Mouse (Mus musculus): Measurements from ENCODE around the gene Grk5.

Grk5 gene

DNA sequence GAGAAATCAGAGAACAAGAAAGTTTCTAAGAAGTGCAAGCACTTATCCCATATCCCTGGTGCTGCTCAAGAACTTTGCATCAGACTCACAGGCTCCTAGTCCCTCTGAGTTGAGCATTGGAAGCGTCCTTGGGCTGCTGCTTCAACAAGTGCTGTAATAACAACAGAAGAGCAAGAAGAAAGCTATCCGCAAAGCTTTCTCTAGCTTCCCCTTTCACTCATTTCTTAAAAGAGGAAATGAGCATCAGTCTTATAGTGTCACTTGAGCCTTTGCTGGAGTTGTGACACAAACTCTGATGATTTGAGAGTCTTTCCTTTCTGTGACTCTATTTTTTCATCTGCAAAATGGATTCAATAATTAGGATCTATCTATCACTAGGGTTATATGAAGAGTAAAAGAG, 92.3 kb downstream of the Grk5 start:
- no peak for DNase-seq

DNA sequence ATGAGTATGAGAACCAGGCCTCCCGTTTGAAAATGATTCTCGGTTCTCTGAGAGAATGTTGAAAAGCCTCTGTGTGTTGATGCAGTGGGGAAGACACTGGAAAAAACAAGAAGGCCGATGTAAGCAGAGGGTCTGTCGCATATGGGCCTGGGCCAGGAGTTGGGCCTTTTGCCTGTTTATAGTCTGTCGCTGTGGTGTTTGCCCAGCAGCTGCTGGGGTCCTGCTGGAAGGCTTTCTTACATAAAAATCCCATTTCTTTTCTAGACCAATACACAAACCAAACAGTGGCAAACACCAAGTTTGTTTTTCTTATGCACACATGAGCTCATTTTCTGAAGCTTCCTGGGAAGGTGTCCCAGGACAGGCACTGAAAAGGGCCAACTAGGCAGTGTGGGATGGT, 100.2 kb downstream of the Grk5 start:
- no peak for DNase-seq

DNA sequence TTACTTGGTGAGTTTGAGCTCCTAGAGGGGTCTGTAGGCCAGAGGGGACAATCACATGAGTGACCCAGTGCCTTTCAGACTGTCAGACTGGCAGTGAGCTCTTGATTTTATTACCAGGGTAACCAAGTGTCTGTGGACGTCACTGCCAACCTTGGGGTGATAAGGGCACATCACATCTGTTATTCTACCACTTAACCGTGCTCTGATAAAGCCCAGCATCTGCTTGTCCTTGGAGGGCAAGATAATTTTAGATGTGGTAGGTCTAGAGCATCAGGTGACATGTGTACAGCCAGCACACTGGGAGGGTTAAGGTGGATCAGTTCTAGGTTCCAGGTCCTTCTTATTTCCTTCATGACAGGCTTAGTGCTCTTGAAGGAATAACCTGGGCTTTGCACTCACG, 104.7 kb downstream of the Grk5 start:
- DNase-seq = no peak

DNA sequence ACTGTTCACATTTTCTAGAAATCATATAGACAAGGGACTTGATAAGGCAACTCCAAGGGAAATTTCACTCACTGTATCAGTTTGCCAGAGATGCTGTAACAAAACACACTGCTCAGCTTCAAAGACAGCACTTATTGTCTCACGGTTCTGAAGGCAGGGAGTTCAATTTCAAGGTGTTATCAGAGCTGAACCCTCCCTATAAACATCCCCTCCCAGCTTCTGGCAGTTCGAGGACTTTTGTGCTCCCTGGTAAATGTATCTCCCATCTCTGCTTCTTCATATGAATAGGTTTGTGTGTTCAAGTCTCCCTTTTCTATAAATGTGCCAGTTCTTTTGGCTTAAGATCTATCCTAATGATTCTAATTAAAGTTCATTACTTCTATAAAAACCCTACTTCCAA, 105.3 kb downstream of the Grk5 start:
- DNase-seq = no peak

DNA sequence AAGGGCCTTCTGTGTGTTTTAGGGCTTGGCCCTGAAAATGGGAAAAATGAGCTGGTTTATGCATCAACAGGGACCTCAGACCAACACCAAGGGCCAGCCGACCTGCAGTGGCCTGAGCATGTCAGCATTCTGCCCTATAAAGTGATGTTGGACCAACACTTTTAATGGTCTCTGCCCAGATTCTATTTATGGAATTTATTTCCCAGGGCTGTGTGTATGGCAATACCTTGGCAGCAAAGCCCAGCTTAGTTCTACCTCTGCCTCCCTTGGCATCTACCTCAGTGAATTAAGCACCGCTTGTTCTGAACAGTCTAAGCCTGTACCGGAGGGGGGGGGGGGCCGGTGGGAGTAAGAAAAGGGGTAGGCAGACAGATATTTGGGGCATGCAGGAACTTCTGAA, 108.2 kb downstream of the Grk5 start:
- DNase-seq = peak; percentile 35

DNA sequence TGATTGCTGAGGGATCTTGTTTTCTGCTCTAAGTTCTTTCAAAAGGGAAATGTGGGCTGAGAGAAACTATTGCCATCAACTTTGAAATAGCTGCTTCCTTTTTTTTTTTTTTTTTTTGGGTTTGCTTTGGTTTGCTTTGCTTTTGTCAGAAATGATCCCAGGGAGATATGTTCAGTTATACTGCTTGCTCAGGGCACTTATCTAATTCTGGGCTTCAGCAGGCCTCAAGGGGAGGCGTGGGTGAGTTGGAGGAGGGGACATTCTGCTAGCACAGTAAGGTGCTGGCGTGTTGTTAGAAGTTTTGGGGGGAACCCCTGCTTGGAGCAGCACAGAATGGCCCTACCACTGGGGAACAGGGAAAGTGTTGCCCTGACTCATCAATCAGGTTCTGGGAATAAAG, 110.1 kb downstream of the Grk5 start:
- DNase-seq = no peak

DNA sequence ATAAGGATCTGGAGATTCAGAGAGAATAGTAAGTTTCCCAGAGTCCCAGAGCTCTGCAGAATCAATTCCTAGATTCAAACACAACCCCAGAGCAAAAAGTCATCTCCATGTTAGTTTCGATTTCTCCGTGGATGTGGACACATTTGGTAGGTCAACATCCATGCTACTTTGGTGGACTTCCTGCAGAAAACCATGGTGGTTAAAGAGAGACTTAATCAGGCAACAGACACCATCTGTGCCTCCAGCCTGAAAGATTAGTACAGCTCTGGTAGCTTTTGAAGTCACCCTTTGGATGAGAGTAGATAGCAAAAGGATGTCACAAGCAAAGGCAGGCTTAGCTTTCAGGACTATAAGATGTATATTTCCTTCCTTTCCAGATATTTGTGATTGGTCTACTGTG, 111.4 kb downstream of the Grk5 start:
- DNase-seq = no peak

GRCm38 (mm10) chr19:61009266-61009665, 119.7 kb downstream of the Grk5 start:
- peak; percentile 14 for DNase-seq

DNA sequence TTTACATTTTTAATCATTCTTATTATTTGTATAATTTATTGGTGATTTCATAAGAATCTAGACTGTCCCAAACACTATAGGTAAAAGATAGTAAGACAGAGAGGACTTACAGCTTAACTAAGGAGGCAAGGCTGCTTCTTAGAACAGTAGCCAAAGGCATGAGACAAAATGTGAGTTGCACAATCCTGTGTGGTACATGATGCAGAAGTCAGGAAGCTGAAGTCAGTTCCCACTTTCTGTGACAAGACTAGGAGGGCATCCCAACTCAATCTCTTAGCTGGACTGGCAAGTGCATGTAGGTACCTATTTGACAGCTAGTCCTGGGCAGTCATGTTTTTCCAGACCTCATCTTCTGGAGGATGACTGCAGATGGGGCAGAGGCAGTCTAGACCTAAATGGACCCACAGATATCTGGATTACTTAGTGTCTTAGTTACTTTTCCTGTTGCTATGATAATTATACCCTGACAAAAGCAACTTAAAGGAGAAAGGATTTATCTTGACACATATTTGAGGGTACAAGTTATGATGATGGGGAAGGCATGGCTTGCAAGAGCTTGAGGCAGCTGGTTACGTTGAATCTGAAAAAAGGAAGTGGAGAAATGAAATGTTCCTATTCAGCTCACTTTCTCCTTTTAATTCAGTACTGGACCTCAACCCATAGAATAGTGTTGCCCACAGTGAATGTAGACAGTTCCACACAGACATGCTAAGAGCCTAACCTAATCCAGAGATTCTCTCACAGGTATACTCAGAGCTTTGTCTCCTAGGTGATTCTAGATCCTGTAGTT, 128.1 kb downstream of the Grk5 start:
- no peak for DNase-seq

GRCm38 (mm10) chr19:61021502-61021901, 132.0 kb downstream of the Grk5 start:
- DNase-seq = no peak

GRCm38 (mm10) chr19:61021939-61022566, 132.5 kb downstream of the Grk5 start:
- peak; percentile 31 for DNase-seq

DNA sequence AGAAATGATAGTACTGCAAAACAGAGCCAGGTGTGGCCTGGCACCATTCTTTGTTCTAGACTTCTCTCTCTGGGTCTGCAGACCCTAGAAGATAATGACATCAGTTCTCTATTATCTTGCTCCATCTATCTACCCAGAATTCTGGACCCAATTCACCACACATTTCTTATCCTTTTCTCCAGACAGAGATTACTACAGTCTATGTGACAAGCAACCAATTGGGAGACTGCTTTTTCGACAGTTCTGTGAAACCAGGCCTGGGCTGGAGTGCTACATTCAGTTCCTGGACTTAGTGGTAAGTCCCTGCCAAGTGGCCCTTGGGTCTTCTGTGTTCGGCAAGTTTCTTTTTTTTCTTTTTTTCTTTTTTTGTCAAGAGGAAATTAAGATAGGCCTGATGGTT, 142.0 kb downstream of the Grk5 start:
- no peak for DNase-seq

DNA sequence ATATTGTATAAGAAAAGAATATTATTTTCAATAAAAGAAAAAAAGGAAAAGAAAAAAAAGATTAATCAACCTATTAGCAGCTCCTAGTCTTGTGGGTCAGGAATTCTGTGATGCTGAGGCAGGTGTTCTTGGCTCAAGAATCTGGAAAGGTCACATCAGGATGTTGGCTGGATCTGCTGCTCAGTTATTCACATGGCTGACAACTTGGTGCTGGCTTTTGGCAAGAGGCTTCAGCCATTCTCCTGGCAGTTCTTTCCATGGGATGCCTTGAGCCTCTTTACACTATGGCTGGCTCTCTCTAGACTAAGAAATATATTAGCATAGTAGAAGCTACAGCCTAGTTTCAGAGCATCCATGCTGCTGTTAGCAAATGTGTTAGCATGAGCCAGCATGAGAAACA, 149.6 kb downstream of the Grk5 start:
- DNase-seq = no peak

DNA sequence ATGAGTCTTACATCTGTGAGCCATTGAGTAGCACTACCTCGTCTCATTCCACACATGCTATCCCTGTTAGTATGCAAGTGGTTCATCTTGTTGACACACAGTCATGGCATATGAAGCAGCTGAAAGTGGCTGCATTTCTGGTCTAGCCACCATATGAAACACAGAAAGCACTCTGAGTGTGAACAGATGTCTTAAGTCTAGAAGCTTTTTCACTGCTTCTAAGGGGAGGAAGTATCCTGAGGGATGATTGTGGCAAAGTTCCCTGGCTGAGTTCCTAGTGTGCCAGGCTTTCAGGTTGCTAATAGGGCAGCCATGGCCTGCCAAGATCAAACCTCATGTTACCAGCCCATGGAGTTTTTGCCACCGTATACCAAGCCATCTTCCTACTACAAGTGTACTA, 159.1 kb downstream of the Grk5 start:
- no peak for DNase-seq

- DNase-seq = no peak
Observed at GRCm38 (mm10) chr19:61049413-61049812, 159.9 kb downstream of the Grk5 start.

DNA sequence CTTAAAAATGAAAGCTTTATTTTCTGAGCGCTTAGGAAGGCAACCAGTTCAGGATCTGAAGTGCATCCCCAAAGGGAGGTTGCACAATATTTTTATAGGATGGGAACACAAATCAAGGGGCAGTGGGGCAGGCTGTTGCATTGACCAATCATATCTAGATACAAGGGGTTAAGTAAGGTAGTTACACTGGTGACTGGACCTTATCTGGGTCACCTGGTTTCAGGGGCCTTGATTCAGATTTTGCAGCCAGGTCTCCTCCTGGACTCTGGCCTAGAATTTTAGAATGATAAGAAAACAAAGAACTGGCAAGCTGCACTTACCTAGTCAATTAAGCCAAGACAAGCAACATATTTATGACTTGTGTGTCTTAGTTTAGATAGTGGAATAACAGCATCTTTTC, 161.6 kb downstream of the Grk5 start:
- no peak for DNase-seq

GRCm38 (mm10) chr19:61052008-61052407, 162.5 kb downstream of the Grk5 start:
- no peak for DNase-seq

- no peak for DNase-seq
Observed at GRCm38 (mm10) chr19:61052786-61053185, 163.2 kb downstream of the Grk5 start.

- no peak for DNase-seq
Observed at GRCm38 (mm10) chr19:61056783-61057410, 167.3 kb downstream of the Grk5 start.

- peak; percentile 73 for DNase-seq
Observed at GRCm38 (mm10) chr19:61057581-61057980, 168.0 kb downstream of the Grk5 start.

- DNase-seq = no peak
Observed at GRCm38 (mm10) chr19:61064386-61064785, 174.8 kb downstream of the Grk5 start.

- DNase-seq = peak; percentile 51
Observed at GRCm38 (mm10) chr19:61065011-61065410, 175.5 kb downstream of the Grk5 start.

DNA sequence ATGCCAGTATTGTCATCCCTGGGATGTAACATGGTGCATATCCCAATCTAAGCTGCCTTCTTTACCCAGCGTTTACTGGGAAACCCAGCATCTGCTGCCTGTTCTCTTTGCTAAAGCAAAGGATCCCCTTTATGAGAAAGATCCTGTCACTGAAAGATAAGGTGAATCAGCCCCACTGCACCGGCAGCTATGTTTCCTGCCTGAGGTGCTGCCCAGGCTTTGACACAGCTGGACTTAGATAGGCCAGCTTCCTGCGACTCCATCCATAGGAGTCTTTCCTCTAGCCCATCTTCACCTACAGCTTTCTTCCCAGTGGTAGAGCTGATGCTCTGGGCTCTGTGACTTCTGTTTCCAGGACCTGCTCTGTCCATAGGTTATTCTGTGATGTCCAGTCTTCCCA, 189.1 kb downstream of the Grk5 start:
- DNase-seq = no peak

- peak; percentile 27 for DNase-seq
Observed at GRCm38 (mm10) chr19:61080251-61080749, 190.8 kb downstream of the Grk5 start.
